Mouse (Mus musculus): ENCODE results near the gene Ldhb. TPM values are rescaled to one million over a fixed set of nuclear protein-coding genes. Genes with fewer than 3 reads are reported as not detected.

The Ldhb gene
- total and polyA plus RNA-seq, 3 experiments, result 0.25 to 0.59 TPM; not detected in 1

GRCm38 (mm10) chr6:142540131-142540530, 32.4 kb upstream of the Ldhb start:
- in situ Hi-C loops (cut with MboI; ENCODE audit: low pct_ligation_motif_present, low pct_unique_long_range_greater_than_20kb, low sequenced_read_pairs) (no loop called here), dilution Hi-C loops (cut with MboI; ENCODE audit: extremely low pct_ligation_motif_present, extremely low pct_unique_long_range_greater_than_20kb, low sequenced_read_pairs) (no loop called here)
- Histone ChIP-seq H3K36me3 (replicated peaks in 1 of 2; ENCODE audit: control insufficient read depth in 1 of 2, insufficient read depth in 1 of 2, low read length in 1 of 2) (no peaks in the 10 kb centered on the region), H3K4me2 (ENCODE audit: insufficient read depth, low read depth, poor library complexity, severe bottlenecking) (no peak overlapping the region), H3K27ac (ENCODE audit: insufficient read depth, low read depth) (no peak overlapping the region), H3K4me1 (ENCODE audit: control insufficient read depth in 1 of 2, insufficient read depth in 2 of 2) (no peaks in the 10 kb centered on the region), H3K9ac (ENCODE audit: insufficient read depth, low read depth) (no peak overlapping the region), H3K9me3 (replicated peaks; ENCODE audit: low read length) (no peaks in the 10 kb centered on the region), H3K27me3 (replicated peaks) (no peaks in the 10 kb centered on the region), H3K79me2 (replicated peaks; ENCODE audit: control insufficient read depth, extremely low read depth, insufficient read depth, poor library complexity, severe bottlenecking) (no peaks in the 10 kb centered on the region), H3K4me3 (replicated peaks in 1 of 3; ENCODE audit: low read depth in 2 of 3, low read length in 2 of 3, poor library complexity in 1 of 3) (no peak overlapping the region)
- DNase-seq (ENCODE audit: extremely low read depth), result no peak
- TF ChIP-seq KAT2A (IDR thresholded peaks at IDR 0.05; ENCODE audit: insufficient replicate concordance, low read length) (no peak), NELFE (IDR thresholded peaks at IDR 0.05; ENCODE audit: low read depth, low read length) (no peak), UBTF (IDR thresholded peaks at IDR 0.05; ENCODE audit: low read depth, low read length) (no peak), IRF4 (IDR thresholded peaks at IDR 0.05; ENCODE audit: low read depth, low read length) (no peak), CTCF (conservative IDR thresholded peaks at IDR 0.05 in 1 of 2, IDR thresholded peaks at IDR 0.05 in 1 of 2; ENCODE audit: low read depth in 2 of 2, low read length in 2 of 2) (no peak), TBP (conservative IDR thresholded peaks at IDR 0.05; ENCODE audit: low read depth, low read length) (no peak)

GRCm38 (mm10) chr6:142538503-142538902, 30.7 kb upstream of the Ldhb start:
- Histone ChIP-seq H3K36me3 (replicated peaks in 1 of 2; ENCODE audit: control insufficient read depth in 1 of 2, insufficient read depth in 1 of 2, low read length in 1 of 2) (no peaks in the 10 kb centered on the region), H3K9me3 (replicated peaks; ENCODE audit: low read length) (no peaks in the 10 kb centered on the region), H3K27me3 (replicated peaks) (no peaks in the 10 kb centered on the region), H3K4me2 (ENCODE audit: insufficient read depth, low read depth, poor library complexity, severe bottlenecking) (no peak overlapping the region), H3K4me3 (replicated peaks in 1 of 3; ENCODE audit: low read depth in 2 of 3, low read length in 2 of 3, poor library complexity in 1 of 3) (no peak overlapping the region), H3K79me2 (replicated peaks; ENCODE audit: control insufficient read depth, extremely low read depth, insufficient read depth, poor library complexity, severe bottlenecking) (no peaks in the 10 kb centered on the region), H3K9ac (ENCODE audit: insufficient read depth, low read depth) (no peak overlapping the region), H3K4me1 (ENCODE audit: control insufficient read depth in 1 of 2, insufficient read depth in 2 of 2) (no peaks in the 10 kb centered on the region), H3K27ac (ENCODE audit: insufficient read depth, low read depth) (no peak overlapping the region)
- no peak for DNase-seq (ENCODE audit: extremely low read depth)
- dilution Hi-C loops (cut with MboI; ENCODE audit: extremely low pct_ligation_motif_present, extremely low pct_unique_long_range_greater_than_20kb, low sequenced_read_pairs) (no loop called here), in situ Hi-C loops (cut with MboI; ENCODE audit: low pct_ligation_motif_present, low pct_unique_long_range_greater_than_20kb, low sequenced_read_pairs) (no loop called here)
- TF ChIP-seq SMC3 (IDR thresholded peaks at IDR 0.05; ENCODE audit: low read depth, low read length), result no peak
- TF ChIP-seq CHD2 (IDR thresholded peaks at IDR 0.05; ENCODE audit: low read length), result no peak
- TF ChIP-seq JUN (IDR thresholded peaks at IDR 0.05; ENCODE audit: insufficient read depth, low read depth, low read length), result no peak
- TF ChIP-seq TCF12 (IDR thresholded peaks at IDR 0.05; ENCODE audit: low read depth, low read length), result no peak
- no peak for TF ChIP-seq ZC3H11A (IDR thresholded peaks at IDR 0.05; ENCODE audit: low read depth, low read length)
- TF ChIP-seq CTCF (conservative IDR thresholded peaks at IDR 0.05 in 1 of 2, IDR thresholded peaks at IDR 0.05 in 1 of 2; ENCODE audit: low read depth in 2 of 2, low read length in 2 of 2), result no peak
- no peak for TF ChIP-seq USF1 (IDR thresholded peaks at IDR 0.05; ENCODE audit: low read depth, low read length)
- no peak for TF ChIP-seq JUND (conservative IDR thresholded peaks at IDR 0.05; ENCODE audit: low read depth, low read length)
- no peak for TF ChIP-seq ZMIZ1 (IDR thresholded peaks at IDR 0.05; ENCODE audit: low read depth, low read length)
- TF ChIP-seq MEF2A (IDR thresholded peaks at IDR 0.05; ENCODE audit: borderline replicate concordance, low read depth, low read length), result no peak
- TF ChIP-seq RAD21 (IDR thresholded peaks at IDR 0.05; ENCODE audit: low read depth, low read length), result no peak
